Mouse (Mus musculus) brain, embryonic 14.5 days (tissue): ENCODE measurements at regions not wholly inside any gene's neighbourhood (a gene's known extent, or its start where the extent isn't known, plus 50 kb on each side); places are given as distances from the start of the nearest gene placed in this dataset.

Experiments
- CTCF ChIP-seq: fragments of 200-500 bp; IDR thresholded peaks from 2 replicates; pipeline ENCODE4 v1.5.1; 2012; ENCODE audit warnings: inconsistent platforms, mild to moderate bottlenecking, moderate library complexity, borderline replicate concordance; ENCODE audit not compliant: insufficient read depth, insufficient read length; ENCODE audit errors: extremely low read depth
- POLR2A ChIP-seq: fragments of 200-500 bp; IDR thresholded peaks from 2 replicates; pipeline ENCODE4 v1.6.1; 2012; ENCODE audit warnings: mild to moderate bottlenecking, inconsistent platforms, borderline replicate concordance; ENCODE audit not compliant: poor library complexity, insufficient read depth, insufficient read length, severe bottlenecking; ENCODE audit errors: extremely low read depth

DNA sequence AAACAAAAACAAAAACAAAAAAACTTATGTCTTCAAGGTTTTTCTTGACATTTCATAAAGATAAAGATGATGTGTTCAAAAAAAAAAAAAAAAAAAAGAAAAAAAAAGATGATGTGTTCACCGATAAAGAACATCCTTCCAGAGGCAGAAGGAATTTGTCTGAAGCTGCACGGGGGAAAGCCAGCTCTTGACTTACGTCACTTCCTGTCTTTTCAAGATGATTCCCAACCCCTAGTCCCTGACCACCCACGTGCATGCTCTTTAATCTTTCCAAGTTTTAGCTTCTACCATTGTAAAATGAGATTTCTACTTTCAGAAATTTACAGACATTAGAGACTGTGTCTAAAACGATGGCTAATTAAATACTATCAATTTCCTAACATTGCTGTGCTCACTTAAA lies 108.5 kb upstream of the Bank1 start:
- TF ChIP-seq CTCF: no peak
- TF ChIP-seq POLR2A: no peak
